Mouse (Mus musculus): ENCODE measurements around the gene Shbg.

The Shbg gene

DNA sequence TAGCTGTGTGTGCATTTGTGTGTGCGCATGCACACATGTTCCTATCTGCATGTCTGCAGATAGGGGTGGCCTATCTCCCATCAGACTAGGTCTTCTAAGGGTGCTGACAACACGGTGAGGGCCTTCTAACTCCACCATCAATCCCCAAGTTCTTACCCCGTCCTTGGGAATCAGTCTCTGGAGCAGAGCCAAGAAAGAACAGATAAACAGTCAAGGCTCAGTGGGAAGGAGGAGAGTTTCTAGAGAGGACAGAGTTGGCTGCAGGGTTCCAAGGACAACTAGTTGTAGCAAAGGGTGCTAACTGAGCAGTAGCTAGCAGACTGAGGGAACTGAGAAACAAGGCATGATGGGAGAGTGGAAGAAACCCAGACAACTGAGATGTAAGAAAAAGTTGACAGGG is 15.9 kb downstream of the Shbg start:
- no peak for DNase-seq (ENCODE audit: inconsistent ontology term)

DNA sequence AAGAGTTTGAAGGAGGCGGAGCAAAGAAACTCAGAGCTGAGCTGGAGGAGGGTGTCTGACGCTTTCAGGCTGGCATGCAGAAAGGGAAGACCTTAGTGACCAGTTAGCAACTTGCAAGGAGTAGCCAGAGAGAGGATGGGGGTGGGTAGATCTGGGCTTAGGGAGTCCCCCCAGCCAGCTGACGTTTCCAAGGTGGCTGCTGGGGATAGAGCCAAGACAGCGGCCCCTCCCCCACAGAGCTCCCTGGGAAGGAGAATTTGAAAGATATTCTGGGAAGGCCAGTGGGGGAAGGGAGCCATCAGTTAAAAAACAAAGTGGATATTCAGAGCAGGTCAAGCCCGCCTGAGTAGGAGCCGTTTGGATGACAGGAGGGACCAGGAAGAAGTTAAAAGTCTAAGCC is 17.6 kb downstream of the Shbg start:
- peak; percentile 31 for DNase-seq (ENCODE audit: inconsistent ontology term)

DNA sequence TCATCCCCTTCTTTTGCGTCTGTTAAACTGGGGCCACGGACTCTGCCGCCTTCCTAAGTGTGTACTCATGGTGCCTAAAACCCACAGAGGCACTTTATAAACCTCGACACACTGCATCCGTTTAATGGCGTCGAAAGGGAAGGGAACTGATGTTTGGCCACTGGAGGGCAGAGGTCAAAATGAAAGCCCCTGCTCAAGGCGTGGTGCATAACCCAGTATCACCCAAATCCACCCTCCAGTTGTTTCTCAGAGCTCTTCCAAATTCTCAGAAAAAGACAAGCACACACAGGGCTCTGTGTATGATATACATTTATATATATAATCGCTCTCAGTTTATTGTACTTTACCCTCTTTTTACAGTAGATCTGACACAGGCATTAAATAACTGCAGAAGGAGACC is 18.3 kb downstream of the Shbg start:
- no peak for DNase-seq (ENCODE audit: inconsistent ontology term)

DNA sequence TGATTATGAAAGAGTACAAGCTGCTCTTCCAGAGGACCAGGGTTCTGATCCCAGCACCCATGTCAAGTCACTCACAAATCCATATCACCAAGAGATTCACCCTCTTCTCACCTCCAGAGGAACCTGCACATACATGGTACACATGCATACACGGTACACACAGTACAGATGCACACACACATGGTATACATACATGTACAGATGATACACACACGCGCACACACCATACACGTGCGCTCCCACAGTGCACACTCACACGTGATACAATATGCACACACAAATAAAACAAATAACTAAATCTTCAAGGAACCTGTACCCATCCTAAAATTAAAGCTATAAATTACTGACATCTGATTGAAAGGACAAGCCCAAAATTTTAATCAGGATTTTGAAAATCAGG is 22.9 kb downstream of the Shbg start:
- DNase-seq (ENCODE audit: inconsistent ontology term): no peak

GRCm38 (mm10) chr11:69592799-69593198 is 24.9 kb downstream of the Shbg start:
- DNase-seq (ENCODE audit: inconsistent ontology term): no peak

- peak; percentile 30 for DNase-seq (ENCODE audit: inconsistent ontology term)
Measured at GRCm38 (mm10) chr11:69591899-69592637, 25.6 kb downstream of the Shbg start.

DNA sequence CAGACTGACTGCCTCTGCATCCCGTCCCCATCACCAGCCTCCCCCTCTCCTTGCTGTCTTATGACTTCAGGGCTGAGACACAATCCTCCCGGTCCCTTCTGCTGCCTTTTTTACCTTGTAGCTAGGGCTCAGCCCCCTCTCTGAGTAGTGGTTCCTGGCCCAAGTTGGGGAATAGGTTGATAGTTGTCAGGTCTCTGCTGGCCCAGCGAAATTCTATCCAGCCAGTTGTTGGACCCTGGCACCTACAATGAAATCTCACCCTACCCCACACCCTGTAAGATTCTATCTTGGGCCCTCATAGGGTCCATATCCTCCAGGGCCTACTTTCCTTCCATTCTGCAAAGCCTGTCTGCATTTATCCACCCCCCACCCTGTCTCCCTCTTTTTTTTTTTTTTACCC is 26.3 kb downstream of the Shbg start:
- DNase-seq (ENCODE audit: inconsistent ontology term): no peak

- DNase-seq (ENCODE audit: inconsistent ontology term): no peak
Measured at GRCm38 (mm10) chr11:69590622-69591021, 27.1 kb downstream of the Shbg start.

DNA sequence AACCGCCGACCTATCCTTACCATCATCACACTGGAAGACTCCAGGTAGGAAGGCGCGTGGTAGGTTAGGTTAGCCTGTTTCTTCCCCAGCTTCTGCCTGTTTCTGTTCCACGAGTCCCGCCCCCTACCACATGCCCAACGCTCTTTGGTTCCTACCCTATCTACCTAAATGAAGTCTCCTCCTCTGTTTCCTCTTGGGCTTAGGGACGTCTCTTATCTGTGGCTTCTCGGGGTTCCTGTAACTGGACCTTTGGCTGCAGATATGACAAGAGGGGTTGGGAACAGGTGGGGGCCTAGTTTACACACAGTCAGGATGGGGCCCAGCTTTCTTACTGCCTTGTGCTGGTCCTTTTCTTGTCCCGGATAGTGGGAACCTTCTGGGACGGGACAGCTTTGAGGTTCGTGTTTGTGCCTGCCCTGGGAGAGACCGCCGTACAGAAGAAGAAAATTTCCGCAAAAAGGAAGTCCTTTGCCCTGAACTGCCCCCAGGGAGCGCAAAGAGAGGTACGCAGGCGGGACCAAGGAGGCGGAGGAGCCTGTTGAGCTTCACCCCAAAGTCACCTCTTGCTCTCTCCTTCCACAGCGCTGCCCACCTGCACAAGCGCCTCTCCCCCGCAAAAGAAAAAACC is 28.4 kb downstream of the Shbg start:
- no peak for DNase-seq (ENCODE audit: inconsistent ontology term)

DNA sequence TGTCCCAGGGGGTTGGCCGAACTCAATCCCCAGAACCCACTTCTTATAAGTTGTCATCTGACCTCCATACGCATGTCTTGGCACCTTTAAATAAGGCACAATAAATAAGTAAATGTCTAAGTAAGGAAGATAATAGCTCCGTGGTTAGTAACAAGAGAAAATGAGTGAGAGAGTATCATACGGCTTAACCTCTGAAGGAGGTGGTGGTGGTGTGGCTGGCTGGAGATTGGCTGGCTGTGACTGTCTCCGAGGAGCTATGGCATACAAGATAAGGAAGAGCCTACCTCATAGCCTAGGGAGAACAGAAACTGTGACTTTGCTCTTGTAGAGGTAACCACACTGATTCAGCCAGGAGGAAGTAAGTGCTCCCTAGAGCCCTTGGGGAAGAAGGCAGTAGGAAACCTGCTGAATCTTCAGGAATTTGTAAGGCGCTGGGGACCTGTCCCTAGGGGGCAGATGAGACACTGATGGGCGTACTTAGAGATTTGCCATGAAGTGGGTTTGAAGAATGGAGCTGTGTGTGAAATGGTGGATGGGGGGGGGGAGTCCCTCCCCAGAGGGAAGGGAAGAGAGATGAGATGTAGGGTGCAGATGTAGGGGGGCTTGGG is 31.9 kb downstream of the Shbg start:
- no peak for DNase-seq (ENCODE audit: inconsistent ontology term)

- no peak for DNase-seq (ENCODE audit: inconsistent ontology term)
Measured at GRCm38 (mm10) chr11:69584937-69585336, 32.8 kb downstream of the Shbg start.

GRCm38 (mm10) chr11:69584008-69584407 is 33.7 kb downstream of the Shbg start:
- DNase-seq (ENCODE audit: inconsistent ontology term): no peak

DNA sequence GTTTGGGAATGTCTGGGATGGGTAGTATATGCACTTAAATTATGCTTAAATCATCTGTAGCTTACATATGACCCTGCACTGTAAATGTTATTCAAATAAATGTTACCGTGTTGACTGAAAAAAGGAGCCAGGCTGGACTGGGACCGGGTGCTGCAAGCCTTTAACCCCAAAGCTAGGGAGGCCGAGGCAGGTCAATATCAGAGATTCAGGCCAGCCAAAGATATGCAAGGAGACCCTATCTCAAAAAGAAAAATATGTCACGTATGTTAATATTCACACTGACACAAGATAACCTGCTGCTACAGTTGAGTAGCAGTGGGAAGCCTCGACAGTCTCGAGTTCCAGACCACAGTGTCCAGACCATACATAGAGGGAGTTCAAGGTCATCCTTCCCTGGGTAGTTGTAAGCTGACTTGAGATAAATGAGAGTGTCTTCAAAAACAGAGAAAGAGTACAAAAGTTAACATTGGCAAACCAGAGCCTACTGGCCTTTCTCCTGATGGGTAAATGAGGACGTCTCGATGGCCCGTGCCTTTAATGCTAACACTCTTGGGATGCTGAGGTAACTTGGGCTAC is 35.4 kb downstream of the Shbg start:
- no peak for DNase-seq (ENCODE audit: inconsistent ontology term)

DNA sequence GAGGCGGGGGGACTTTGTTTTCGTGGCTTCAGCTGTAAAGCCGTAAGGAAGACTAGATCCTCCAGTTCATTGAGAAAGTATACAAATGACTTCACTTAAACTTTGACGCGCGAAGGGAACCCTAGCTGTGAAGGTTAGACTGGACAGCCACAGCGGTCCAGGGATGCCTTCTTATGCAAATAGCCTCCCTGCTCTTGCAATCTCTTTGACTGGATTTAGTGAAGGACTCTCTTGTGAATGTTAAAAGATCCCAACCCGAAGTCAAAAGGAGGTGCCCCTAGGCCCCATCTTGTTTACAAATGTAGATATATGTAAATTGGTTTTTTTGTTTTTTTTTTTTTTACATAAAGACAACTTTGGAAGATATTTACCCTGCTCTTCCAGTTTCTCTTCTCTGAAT is 35.9 kb downstream of the Shbg start:
- no peak for DNase-seq (ENCODE audit: inconsistent ontology term)

GRCm38 (mm10) chr11:69581147-69581688 is 36.5 kb downstream of the Shbg start:
- peak; percentile 97 for DNase-seq (ENCODE audit: inconsistent ontology term)

DNA sequence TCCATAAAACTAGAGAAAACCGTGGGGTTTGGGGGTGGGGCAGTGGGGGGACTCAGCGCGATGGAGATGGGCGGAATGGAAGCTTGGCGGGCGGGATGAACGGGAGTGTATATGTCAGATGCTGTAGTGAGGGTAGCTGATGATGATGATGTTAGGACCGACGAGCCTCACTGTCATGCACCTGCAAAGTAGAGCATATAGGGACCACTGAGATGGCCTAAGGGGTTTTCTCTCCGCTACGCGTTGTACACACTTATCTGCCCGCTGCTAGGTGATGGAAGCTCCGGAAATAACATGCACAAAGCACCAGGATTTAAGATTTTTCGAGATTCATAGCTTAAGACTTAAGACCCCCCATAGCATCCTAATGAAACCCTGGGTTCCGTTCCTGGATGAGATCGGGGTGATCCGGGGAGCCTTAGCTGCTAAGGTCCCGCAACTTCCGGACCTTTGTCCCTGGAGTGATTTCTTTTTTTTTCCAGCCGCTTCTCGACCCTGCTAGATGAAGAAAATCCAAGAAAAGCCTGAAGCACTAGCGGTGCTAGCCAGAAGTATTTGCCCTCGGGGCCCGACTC is 37.0 kb downstream of the Shbg start:
- no peak for DNase-seq (ENCODE audit: inconsistent ontology term)

- DNase-seq (ENCODE audit: inconsistent ontology term): peak; percentile 94
Measured at GRCm38 (mm10) chr11:69580091-69580514, 37.6 kb downstream of the Shbg start, which contains the start of the genes Wrap53 and Trp53. Gene Wrap53 (minus strand): TSS chr11:69580255. Gene Trp53 (plus strand): TSS chr11:69580359.

DNA sequence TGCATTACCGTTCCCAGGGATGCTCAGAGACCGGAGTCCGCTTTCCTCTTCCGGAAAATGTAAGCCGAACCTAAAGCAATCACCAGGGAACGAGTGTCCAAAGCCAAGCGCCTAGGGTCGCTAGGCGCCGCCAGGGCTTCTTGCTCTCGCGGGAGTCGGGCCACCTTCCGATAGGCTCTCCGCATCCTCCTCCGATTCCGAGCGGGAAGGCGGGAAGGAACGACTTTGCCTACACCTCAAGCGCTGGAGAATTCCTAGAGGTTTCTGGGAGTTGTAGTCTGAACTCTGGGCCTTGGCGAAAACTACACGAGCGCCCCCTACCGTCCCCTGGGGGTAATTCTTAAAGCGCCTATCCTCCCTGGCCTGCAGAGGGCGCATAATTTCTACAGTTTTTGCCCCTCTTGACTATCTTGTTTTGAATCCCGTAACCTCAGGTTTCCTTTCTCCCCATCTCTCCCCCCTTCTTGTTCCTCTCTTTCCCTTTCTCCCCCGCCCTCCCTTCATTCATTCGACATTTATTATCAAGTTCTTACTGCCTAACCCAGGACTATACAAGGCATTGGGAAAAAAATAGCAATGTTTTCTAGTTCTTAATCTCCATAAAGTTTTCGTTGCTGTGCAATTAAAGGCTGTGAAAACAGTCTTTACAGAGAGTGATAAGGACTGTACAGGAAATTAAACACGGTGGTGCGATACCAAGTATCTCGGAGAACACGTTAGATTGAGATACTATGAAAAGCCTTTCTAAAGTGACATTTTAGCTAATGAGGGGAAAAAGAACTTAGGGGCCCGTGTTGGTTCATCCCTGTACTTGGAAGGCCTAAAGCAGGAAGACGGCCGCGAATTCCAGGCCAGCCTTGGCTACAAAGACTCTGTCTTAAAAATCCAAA is 38.3 kb downstream of the Shbg start:
- peak; percentile 99 for DNase-seq (ENCODE audit: inconsistent ontology term)

DNA sequence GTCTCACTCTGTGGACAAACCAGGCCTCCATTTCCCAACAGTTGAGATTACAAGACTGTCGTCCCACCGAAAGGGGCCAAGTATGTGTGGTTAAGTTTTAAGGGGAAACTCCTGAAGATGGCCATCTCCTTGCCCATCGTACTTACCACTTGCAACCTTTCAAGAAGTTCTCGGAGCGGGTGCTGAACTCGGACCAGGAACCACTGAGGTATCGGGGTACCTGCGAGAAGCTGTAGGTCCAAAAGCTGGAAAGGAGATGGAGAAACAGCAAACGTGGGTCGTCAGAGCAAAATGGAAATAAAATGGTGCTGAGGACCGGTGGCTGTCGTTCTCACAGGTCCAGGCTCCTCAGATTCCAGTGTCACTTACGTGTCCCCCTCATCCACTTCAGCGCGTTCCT is 39.4 kb downstream of the Shbg start:
- DNase-seq (ENCODE audit: inconsistent ontology term): no peak

DNA sequence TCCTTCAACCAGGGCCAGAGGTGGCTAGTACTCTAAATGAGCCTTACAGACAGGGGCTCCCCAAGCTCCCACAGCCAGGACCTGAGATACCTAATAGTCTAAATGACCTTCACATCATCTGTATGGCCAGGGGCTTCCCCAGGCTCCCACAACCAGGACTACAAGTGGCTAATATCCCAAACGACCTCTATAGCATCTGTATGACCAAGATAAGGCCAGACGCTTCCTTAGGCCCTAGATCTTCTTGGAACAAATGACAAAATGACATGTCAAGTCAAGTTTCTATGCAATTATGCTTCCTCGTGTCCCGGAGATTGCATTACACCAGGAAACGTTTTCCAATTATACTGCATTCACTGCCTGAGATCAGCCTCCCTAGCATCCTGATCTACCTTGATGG is 41.4 kb downstream of the Shbg start:
- no peak for DNase-seq (ENCODE audit: inconsistent ontology term)

DNA sequence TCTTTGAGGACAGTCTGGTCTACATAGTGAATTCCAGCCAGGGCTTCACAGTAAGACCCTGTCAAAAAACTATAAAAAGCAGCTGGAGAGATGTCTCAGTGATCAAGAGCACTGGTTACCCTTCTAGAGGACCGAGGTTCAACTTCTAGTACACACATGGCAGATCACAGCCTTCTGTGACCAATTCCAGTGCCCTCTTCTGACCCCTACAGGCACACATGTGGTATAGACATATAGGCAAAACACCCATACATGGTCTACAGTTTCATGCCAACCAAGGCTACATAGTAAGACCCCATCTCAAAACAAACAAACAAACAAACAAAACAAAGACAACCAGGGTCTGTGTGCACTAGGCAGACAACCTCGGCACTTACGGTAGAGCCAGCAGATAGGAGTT is 42.5 kb downstream of the Shbg start:
- no peak for DNase-seq (ENCODE audit: inconsistent ontology term)

All from Muller cell, postnatal 12 days (primary cell).